Mouse (Mus musculus): Measurements from ENCODE around the gene Selenoo. TPM values are rescaled to one million over a fixed set of nuclear protein-coding genes. Genes with fewer than 3 reads are reported as not detected.

The Selenoo gene
- 10 to 100 TPM; 22.9 to 25.4 (median 23.4) TPM for total RNA-seq (2022)

GRCm38 (mm10) chr15:89088607-89089247, at the start of gene Selenoo:
Selenoo (plus strand) TSS chr15:89089084.
- peak; percentile 84 to 86 for DNase-seq (ENCODE audit: low spot score in 2 of 2)

GRCm38 (mm10) chr15:89044381-89044780, 44.5 kb upstream of the Selenoo start:
- no peak for DNase-seq (ENCODE audit: low spot score in 2 of 2)

GRCm38 (mm10) chr15:89046356-89046755, 42.5 kb upstream of the Selenoo start:
- no peak for DNase-seq (ENCODE audit: low spot score in 2 of 2)

- no peak for DNase-seq (ENCODE audit: low spot score in 2 of 2)
These were observed 34.2 kb upstream of the Selenoo start for GRCm38 (mm10) chr15:89054666-89055065.

- DNase-seq (ENCODE audit: low spot score in 2 of 2) = no peak
These were observed 30.1 kb upstream of the Selenoo start for GRCm38 (mm10) chr15:89058736-89059135.

- peak in 1 of 2 experiments; percentile 39 for DNase-seq (ENCODE audit: low spot score in 2 of 2)
These were observed 29.5 kb upstream of the Selenoo start, which contains the start of gene Panx2 for GRCm38 (mm10) chr15:89059161-89059931. Panx2 (plus strand) TSS chr15:89059734.

GRCm38 (mm10) chr15:89060032-89060681, 28.7 kb upstream of the Selenoo start:
- DNase-seq (ENCODE audit: low spot score in 2 of 2) = peak; percentile 17 to 29

- no peak for DNase-seq (ENCODE audit: low spot score in 2 of 2)
These were observed 27.9 kb upstream of the Selenoo start for GRCm38 (mm10) chr15:89060811-89061460.

GRCm38 (mm10) chr15:89061761-89062517, 26.9 kb upstream of the Selenoo start:
- DNase-seq (ENCODE audit: low spot score in 2 of 2) = no peak

GRCm38 (mm10) chr15:89062518-89062910, 26.4 kb upstream of the Selenoo start:
- DNase-seq (ENCODE audit: low spot score in 2 of 2) = no peak

GRCm38 (mm10) chr15:89063001-89063400, 25.9 kb upstream of the Selenoo start:
- no peak for DNase-seq (ENCODE audit: low spot score in 2 of 2)

- peak; percentile 88 to 89 for DNase-seq (ENCODE audit: low spot score in 2 of 2)
These were observed 25.3 kb upstream of the Selenoo start for GRCm38 (mm10) chr15:89063536-89063935.

- DNase-seq (ENCODE audit: low spot score in 2 of 2) = no peak
These were observed 24.0 kb upstream of the Selenoo start for GRCm38 (mm10) chr15:89064891-89065290.

GRCm38 (mm10) chr15:89067609-89068008, 21.3 kb upstream of the Selenoo start:
- DNase-seq (ENCODE audit: low spot score in 2 of 2) = no peak

- peak in 1 of 2 experiments; percentile 5 for DNase-seq (ENCODE audit: low spot score in 2 of 2)
These were observed 20.7 kb upstream of the Selenoo start for GRCm38 (mm10) chr15:89068226-89068625.

- DNase-seq (ENCODE audit: low spot score in 2 of 2) = no peak
These were observed 19.5 kb upstream of the Selenoo start for GRCm38 (mm10) chr15:89069336-89069840.

- DNase-seq (ENCODE audit: low spot score in 2 of 2) = no peak
These were observed 18.3 kb upstream of the Selenoo start for GRCm38 (mm10) chr15:89070606-89071005.

- no peak for DNase-seq (ENCODE audit: low spot score in 2 of 2)
These were observed 14.8 kb upstream of the Selenoo start for GRCm38 (mm10) chr15:89073993-89074603.

GRCm38 (mm10) chr15:89074613-89075477, 14.0 kb upstream of the Selenoo start, which contains the start of gene Trabd:
Trabd (plus strand) TSS chr15:89075124.
- no peak for DNase-seq (ENCODE audit: low spot score in 2 of 2)

All from layer of hippocampus, adult 8-10 months (tissue).